Comparison of ENCODE assay signal across 7 mouse cellular contexts in genomic region chr17:37196845-37197724, GRCm38 (mm10). TPM values are rescaled to one million over a fixed set of nuclear protein-coding genes. Genes with fewer than 3 reads are reported as not detected.
DNase-seq lines count a peak whose midpoint lies in the region; ATAC-seq and TF ChIP-seq lines count a peak whose summit lies in the region.

No protein-coding gene starts in this region.

- H3K4me3 ChIP-seq in lung, postnatal 0 days (ENCODE audit: low read depth, low read length) = peak overlapping the region; percentile 21
- H3K4me3 ChIP-seq in heart, embryonic 12.5 days = peak overlapping the region; percentile 58
- H3K4me3 ChIP-seq in midbrain, embryonic 15.5 days = peak overlapping the region; percentile 75

- peak; percentile 5; the same call in 1 of the 2 replicates for TF ChIP-seq CTCF in lung, postnatal 0 days (IDR thresholded peaks at IDR 0.05)

- DNase-seq in lung, postnatal 0 days (ENCODE audit: low spot score) = no peak
- DNase-seq in lung, postnatal 25 days (ENCODE audit: low spot score) = no peak
- DNase-seq in embryo, embryonic 10.5 days (ENCODE audit: low spot score) = peak; percentile 71
- peak; percentile 20 to 22 for DNase-seq in layer of hippocampus, postnatal 25 days (ENCODE audit: extremely low spot score in 1 of 2, low spot score in 1 of 2)

- no peaks in the 10 kb centered on the region for H3K4me1 ChIP-seq in lung, postnatal 0 days (ENCODE audit: insufficient read depth, low read depth, low read length)
- 0 out of 2 replicates have a peak, but pooled peaks cover 4% of the 10 kb centered on the region for H3K4me1 ChIP-seq in heart, embryonic 12.5 days (replicated peaks)
- peaks cover 7% of the 10 kb centered on the region; the same call in 1 of the 2 replicates for H3K4me1 ChIP-seq in midbrain, embryonic 15.5 days

- no peaks in the 10 kb centered on the region for H3K9me3 ChIP-seq in lung, postnatal 0 days (ENCODE audit: low read length)
- no peaks in the 10 kb centered on the region for H3K9me3 ChIP-seq in heart, embryonic 12.5 days (replicated peaks)
- H3K9me3 ChIP-seq in midbrain, embryonic 15.5 days = no peaks in the 10 kb centered on the region

- H3K27me3 ChIP-seq in lung, postnatal 0 days (replicated peaks; ENCODE audit: insufficient read depth, low read length) = peaks cover 13% of the 10 kb centered on the region
- peaks cover 62% of the 10 kb centered on the region for H3K27me3 ChIP-seq in heart, embryonic 12.5 days (replicated peaks)
- H3K27me3 ChIP-seq in midbrain, embryonic 15.5 days (replicated peaks) = peaks cover 12% of the 10 kb centered on the region; the same call in 1 of the 2 replicates

- no peaks in the 10 kb centered on the region for H3K36me3 ChIP-seq in lung, postnatal 0 days (ENCODE audit: insufficient read depth, low read length)
- H3K36me3 ChIP-seq in heart, embryonic 12.5 days = no peaks in the 10 kb centered on the region
- H3K36me3 ChIP-seq in midbrain, embryonic 15.5 days (replicated peaks) = no peaks in the 10 kb centered on the region

- peak; percentile 37; the same call in 1 of the 2 replicates for ATAC-seq in lung, postnatal 0 days
- ATAC-seq in heart, embryonic 12.5 days (ENCODE audit: insufficient number of reproducible peaks, low FRiP score) = peak; percentile 51
- peak; percentile 94 for ATAC-seq in midbrain, embryonic 15.5 days (replicated peaks)
- no peak for ATAC-seq in erythroid progenitor cell, adult 5-6 weeks (replicated peaks; ENCODE audit: low FRiP score, poor library complexity, severe bottlenecking)

- H3K27ac ChIP-seq in lung, postnatal 0 days (ENCODE audit: low read length) = no peak overlapping the region
- no peak overlapping the region for H3K27ac ChIP-seq in heart, embryonic 12.5 days (ENCODE audit: poor library complexity, severe bottlenecking)
- H3K27ac ChIP-seq in midbrain, embryonic 15.5 days = peak overlapping the region; percentile 78

- H3K9ac ChIP-seq in lung, postnatal 0 days (replicated peaks; ENCODE audit: low read depth) = no peak overlapping the region
- peak overlapping the region; percentile 49 for H3K9ac ChIP-seq in heart, embryonic 12.5 days
- H3K9ac ChIP-seq in midbrain, embryonic 15.5 days = peak overlapping the region; percentile 73

- no peak for TF ChIP-seq EP300 in lung, postnatal 0 days (IDR thresholded peaks at IDR 0.05)

- peak overlapping the region; percentile 54 for H3K4me2 ChIP-seq in lung, postnatal 0 days (replicated peaks; ENCODE audit: low read depth, low read length)
- peak overlapping the region; percentile 96 for H3K4me2 ChIP-seq in heart, embryonic 12.5 days
- peak overlapping the region; percentile 91 for H3K4me2 ChIP-seq in midbrain, embryonic 15.5 days

- WGBS in lung, postnatal 0 days = 2% methylated on average over 76 of the region's 77 CpGs
- WGBS in heart, embryonic 12.5 days = under 1% methylated on average over 77 of the region's 77 CpGs
- WGBS in midbrain, embryonic 15.5 days = under 1% methylated on average over 77 of the region's 77 CpGs

RNA-seq across cellular contexts. Expression of gene Ubd, which starts 3.4 kb away (rescaled TPM):
- not detected in 2 replicates for polyA plus RNA-seq in lung, postnatal 0 days (2015; fragmentation: Nextera tagmentation; extraction: Ambion mirVana)
- polyA plus RNA-seq in heart, embryonic 12.5 days (2016; fragmentation: Nextera tagmentation; extraction: Ambion mirVana) = not detected in 2 replicates
- not detected for total RNA-seq in layer of hippocampus, postnatal 25 days (2021)
- polyA plus RNA-seq in midbrain, embryonic 15.5 days (2015; fragmentation: Nextera tagmentation; extraction: Ambion mirVana) = not detected in 2 replicates
- 4.0 TPM in 1 of 2 replicates, not detected in the other for total RNA-seq in erythroid progenitor cell, adult 5-6 weeks (2015; ENCODE audit: low replicate concordance)
- 4.5 and 8.9 TPM in 2 replicates for total RNA-seq in erythroid progenitor cell, adult 5-6 weeks (2017; ENCODE audit: low replicate concordance)

RNA-seq across cellular contexts. Expression of gene Olfr94, which starts 3.7 kb away (rescaled TPM):
- polyA plus RNA-seq in lung, postnatal 0 days (2015; fragmentation: Nextera tagmentation; extraction: Ambion mirVana) = not detected in 2 replicates
- polyA plus RNA-seq in heart, embryonic 12.5 days (2016; fragmentation: Nextera tagmentation; extraction: Ambion mirVana) = not detected in 2 replicates
- not detected for total RNA-seq in layer of hippocampus, postnatal 25 days (2021)
- 0.10 and 0.26 TPM in 2 replicates for polyA plus RNA-seq in midbrain, embryonic 15.5 days (2015; fragmentation: Nextera tagmentation; extraction: Ambion mirVana)
- total RNA-seq in erythroid progenitor cell, adult 5-6 weeks (2015; ENCODE audit: low replicate concordance) = not detected in 2 replicates
- not detected in 2 replicates for total RNA-seq in erythroid progenitor cell, adult 5-6 weeks (2017; ENCODE audit: low replicate concordance)

RNA-seq across cellular contexts. Expression of gene Olfr95, which starts 15.8 kb away (rescaled TPM):
- polyA plus RNA-seq in lung, postnatal 0 days (2015; fragmentation: Nextera tagmentation; extraction: Ambion mirVana) = not detected in 2 replicates
- polyA plus RNA-seq in heart, embryonic 12.5 days (2016; fragmentation: Nextera tagmentation; extraction: Ambion mirVana) = not detected in 2 replicates
- not detected for total RNA-seq in layer of hippocampus, postnatal 25 days (2021)
- polyA plus RNA-seq in midbrain, embryonic 15.5 days (2015; fragmentation: Nextera tagmentation; extraction: Ambion mirVana) = not detected in 2 replicates
- total RNA-seq in erythroid progenitor cell, adult 5-6 weeks (2015; ENCODE audit: low replicate concordance) = not detected in 2 replicates
- total RNA-seq in erythroid progenitor cell, adult 5-6 weeks (2017; ENCODE audit: low replicate concordance) = not detected in 2 replicates

RNA-seq across cellular contexts. Expression of gene Olfr96, which starts 22.9 kb away (rescaled TPM):
- not detected in 2 replicates for polyA plus RNA-seq in lung, postnatal 0 days (2015; fragmentation: Nextera tagmentation; extraction: Ambion mirVana)
- polyA plus RNA-seq in heart, embryonic 12.5 days (2016; fragmentation: Nextera tagmentation; extraction: Ambion mirVana) = not detected in 2 replicates
- not detected for total RNA-seq in layer of hippocampus, postnatal 25 days (2021)
- polyA plus RNA-seq in midbrain, embryonic 15.5 days (2015; fragmentation: Nextera tagmentation; extraction: Ambion mirVana) = not detected in 2 replicates
- total RNA-seq in erythroid progenitor cell, adult 5-6 weeks (2015; ENCODE audit: low replicate concordance) = not detected in 2 replicates
- total RNA-seq in erythroid progenitor cell, adult 5-6 weeks (2017; ENCODE audit: low replicate concordance) = not detected in 2 replicates

RNA-seq across cellular contexts. Expression of gene Olfr93, which starts 35.8 kb away (rescaled TPM):
- polyA plus RNA-seq in lung, postnatal 0 days (2015; fragmentation: Nextera tagmentation; extraction: Ambion mirVana) = not detected in 2 replicates
- polyA plus RNA-seq in heart, embryonic 12.5 days (2016; fragmentation: Nextera tagmentation; extraction: Ambion mirVana) = not detected in 2 replicates
- not detected for total RNA-seq in layer of hippocampus, postnatal 25 days (2021)
- not detected in 2 replicates for polyA plus RNA-seq in midbrain, embryonic 15.5 days (2015; fragmentation: Nextera tagmentation; extraction: Ambion mirVana)
- total RNA-seq in erythroid progenitor cell, adult 5-6 weeks (2015; ENCODE audit: low replicate concordance) = not detected in 2 replicates
- not detected in 2 replicates for total RNA-seq in erythroid progenitor cell, adult 5-6 weeks (2017; ENCODE audit: low replicate concordance)

Comparison
In these comparisons a context has a peak if more than half of its experiments do, and no peak if none do; other contexts are left out.
1. DNase-seq: peak in embryo, embryonic 10.5 days (single experiment) and layer of hippocampus, postnatal 25 days (2 of 2); none in lung, postnatal 0 days (single experiment) and lung, postnatal 25 days (single experiment).
2. H3K4me3 ChIP-seq: peak in every context shown above with its lines; median percentile 75 in midbrain, embryonic 15.5 days; 58 in heart, embryonic 12.5 days; 21 in lung, postnatal 0 days.
3. Peak in every context shown above with its lines, with median percentiles within 50 percentile points of each other: H3K4me2 ChIP-seq.